Mouse (Mus musculus) hindbrain, postnatal 0 days (tissue): ENCODE data around the gene Sned1. TPM values are rescaled to one million over a fixed set of nuclear protein-coding genes. Genes with fewer than 3 reads are reported as not detected.

Experiments used
- ATAC-seq: fragments of 200-750 bp; cut with Nextera tagmentation; 2 replicates; pipeline ENCODE4 v1.8.0; 2017; ENCODE audit warnings: mild to moderate bottlenecking, moderate TSS enrichment, moderate library complexity
- DNase-seq: peaks from one replicate; pipeline ENCODE4 v3.0.0-alpha.2; 2015; ENCODE audit warnings: low spot score
- H3K27ac ChIP-seq: fragments of 300-500 bp; sonication (generic); 2 replicates; pipeline ENCODE4 v1.5.1; 2014; ENCODE audit warnings: mild to moderate bottlenecking
- H3K27me3 ChIP-seq: fragments of 300-500 bp; sonication (generic); 2 replicates; pipeline ENCODE4 v1.6.1; 2014; ENCODE audit warnings: low read length, mixed read lengths; ENCODE audit not compliant: insufficient read depth
- H3K36me3 ChIP-seq: fragments of 300-500 bp; sonication (generic); 2 replicates; pipeline ENCODE4 v1.6.1; 2014; ENCODE audit warnings: low read length, mixed read lengths; ENCODE audit not compliant: insufficient read depth
- H3K4me1 ChIP-seq: fragments of 300-500 bp; sonication (generic); 2 replicates; pipeline ENCODE4 v1.6.1; 2014; ENCODE audit warnings: antibody characterized with exemption, low read length, mixed read lengths; ENCODE audit not compliant: insufficient read depth
- H3K4me2 ChIP-seq: fragments of 300-500 bp; sonication (generic); 2 replicates; pipeline ENCODE4 v1.6.1; 2014; ENCODE audit warnings: low read depth, mild to moderate bottlenecking, low read length, moderate library complexity, mixed read lengths
- H3K4me3 ChIP-seq: fragments of 300-500 bp; sonication (generic); 2 replicates; pipeline ENCODE4 v1.5.1; 2014; ENCODE audit warnings: low read length
- H3K9ac ChIP-seq: fragments of 300-500 bp; sonication (generic); replicated peaks from 2 replicates; pipeline ENCODE4 v1.6.1; 2014; ENCODE audit warnings: mild to moderate bottlenecking, low read length, moderate library complexity, mixed read lengths
- H3K9me3 ChIP-seq: fragments of 300-500 bp; sonication (generic); 2 replicates; pipeline ENCODE4 v1.6.1; 2016; ENCODE audit warnings: low read length, mixed read lengths
- CTCF ChIP-seq: IDR thresholded peaks from 2 replicates; pipeline ENCODE4 v1.5.1; 2016; ENCODE audit warnings: antibody characterized with exemption, control low read depth, low read depth
- WGBS: fragments of 180-500 bp; shearing (Covaris S2); extraction: QIAGEN DNeasy Blood & Tissue Kit; methylation state at CpG from one replicate; pipeline ENCODE4 v1.1.7; 2014; 5-methylcytosine and 5-hydroxymethylcytosine counted together
- polyA plus RNA-seq: library from polyadenylated mRNA; unstranded; fragments of >200 nt; fragmentation: Nextera tagmentation; extraction: Ambion mirVana; gene quantifications from 2 replicates; pipeline ENCODE4 v1.2.1, GENCODE M21; 2015
- total RNA-seq: library from RNA; depleted of rRNA; stranded (reverse); fragments of >200 nt; gene quantifications from 2 replicates; pipeline ENCODE4 v1.2.3, GENCODE M21; 2014

Sned1 gene
- total and polyA plus RNA-seq, 2 experiments from 2014 or later = 9.2 to 33.7 TPM

- no peaks in the 10 kb centered on the region for H3K36me3 ChIP-seq
- WGBS = 72% methylated on average over 5 of the region's 6 CpGs
- H3K27ac ChIP-seq = no peak overlapping the region
- no peaks in the 10 kb centered on the region for H3K9me3 ChIP-seq
- TF ChIP-seq CTCF = no peak
- H3K9ac ChIP-seq = no peak overlapping the region
- ATAC-seq = no peak
- no peak overlapping the region for H3K4me3 ChIP-seq
- no peak for DNase-seq
- H3K4me1 ChIP-seq = no peaks in the 10 kb centered on the region
- no peaks in the 10 kb centered on the region for H3K27me3 ChIP-seq
- H3K4me2 ChIP-seq = no peak overlapping the region
These were observed 36.1 kb downstream of the Sned1 start for GRCm38 (mm10) chr1:93271751-93272150.

DNA sequence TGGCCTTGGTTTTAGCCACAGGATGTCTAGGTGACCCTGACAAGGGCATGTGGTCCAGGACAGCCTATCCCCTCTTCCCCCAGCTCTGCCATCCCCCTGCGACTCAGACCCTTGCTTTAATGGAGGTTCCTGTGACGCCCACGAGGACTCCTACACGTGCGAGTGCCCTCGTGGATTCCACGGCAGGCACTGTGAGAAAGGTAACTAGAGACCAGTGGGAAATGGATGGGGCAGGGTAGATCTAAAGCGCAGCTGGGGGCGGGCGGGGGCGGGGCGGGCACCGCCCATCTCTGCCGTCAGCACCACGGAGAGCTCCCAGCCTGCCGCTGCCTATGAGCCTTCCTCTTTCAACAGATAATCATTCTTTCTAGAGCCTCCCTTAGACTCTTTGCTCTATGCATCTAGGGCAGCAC, 36.8 kb downstream of the Sned1 start:
- Histone ChIP-seq H3K36me3 (no peaks in the 10 kb centered on the region), H3K27ac (no peak overlapping the region), H3K9me3 (no peaks in the 10 kb centered on the region), H3K9ac (no peak overlapping the region), H3K4me1 (no peaks in the 10 kb centered on the region), H3K27me3 (no peaks in the 10 kb centered on the region), H3K4me3 (no peak overlapping the region), H3K4me2 (peak overlapping the region; percentile 37)
- ATAC-seq (peak; percentile 48), DNase-seq (peak; percentile 7)
- no peak for TF ChIP-seq CTCF
- 4% methylated on average over 15 of the region's 16 CpGs for WGBS

GRCm38 (mm10) chr1:93275561-93275960, 39.9 kb downstream of the Sned1 start:
- no peak overlapping the region for H3K9ac ChIP-seq
- H3K9me3 ChIP-seq = no peaks in the 10 kb centered on the region
- no peak overlapping the region for H3K27ac ChIP-seq
- no peaks in the 10 kb centered on the region for H3K4me1 ChIP-seq
- 79% methylated on average over 6 of the region's 6 CpGs for WGBS
- no peaks in the 10 kb centered on the region for H3K27me3 ChIP-seq
- H3K4me3 ChIP-seq = no peak overlapping the region
- no peak overlapping the region for H3K4me2 ChIP-seq
- DNase-seq = no peak
- TF ChIP-seq CTCF = no peak
- no peaks in the 10 kb centered on the region for H3K36me3 ChIP-seq
- ATAC-seq = no peak

DNA sequence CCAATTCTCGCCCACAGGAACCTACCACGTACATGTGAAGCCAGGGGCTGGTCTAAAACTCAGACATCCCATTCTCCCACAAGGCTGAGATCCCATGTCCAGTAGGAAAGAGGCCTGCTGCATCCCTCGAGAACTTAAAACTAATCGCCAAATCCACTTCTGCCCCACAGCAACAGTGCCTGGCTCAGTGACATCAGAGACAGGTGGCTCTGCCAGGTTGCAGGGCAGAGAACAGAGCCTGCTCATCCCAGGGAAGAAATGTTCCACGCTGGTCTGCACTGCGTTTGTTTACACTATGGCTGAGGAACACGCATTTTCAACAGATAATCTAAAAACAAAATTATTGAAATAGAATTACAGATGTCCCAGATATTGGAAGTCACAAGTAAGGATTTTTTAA, 41.4 kb downstream of the Sned1 start:
- ATAC-seq (no peak), DNase-seq (no peak)
- no peak overlapping the region for H3K9ac ChIP-seq
- no peaks in the 10 kb centered on the region for H3K27me3 ChIP-seq
- H3K9me3 ChIP-seq = no peaks in the 10 kb centered on the region
- no peaks in the 10 kb centered on the region for H3K4me1 ChIP-seq
- H3K4me3 ChIP-seq = no peak overlapping the region
- H3K27ac ChIP-seq = no peak overlapping the region
- WGBS = 77% methylated on average over 7 of the region's 7 CpGs
- no peak overlapping the region for H3K4me2 ChIP-seq
- TF ChIP-seq CTCF = no peak
- no peaks in the 10 kb centered on the region for H3K36me3 ChIP-seq

- WGBS = 67% methylated on average over 3 of the region's 3 CpGs
These were observed 54.1 kb downstream of the Sned1 start for GRCm38 (mm10) chr1:93289678-93290214.

DNA sequence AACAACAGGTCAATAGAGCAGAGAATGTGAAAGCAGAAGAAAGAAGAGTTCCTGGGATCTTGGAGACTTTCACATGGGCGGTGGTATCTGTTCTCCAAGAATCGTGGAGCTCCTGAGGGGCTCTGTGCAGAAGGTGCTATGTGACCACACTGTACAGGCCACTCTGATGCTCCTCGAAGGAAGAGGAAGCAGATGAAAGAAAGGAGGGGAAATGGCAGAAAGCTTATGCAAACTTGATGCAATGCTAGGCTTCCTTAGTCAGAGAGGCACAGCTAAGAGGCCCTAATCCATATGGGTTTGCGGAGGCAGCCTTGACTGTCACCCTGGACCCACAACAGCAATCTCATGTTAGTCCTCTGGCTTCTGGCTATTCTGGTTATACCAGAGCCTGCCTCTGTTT, 55.3 kb downstream of the Sned1 start:
- Histone ChIP-seq H3K4me1 (no peaks in the 10 kb centered on the region), H3K9ac (no peak overlapping the region), H3K9me3 (no peaks in the 10 kb centered on the region), H3K36me3 (peaks cover 6% of the 10 kb centered on the region), H3K4me3 (no peak overlapping the region), H3K27me3 (no peaks in the 10 kb centered on the region), H3K27ac (no peak overlapping the region), H3K4me2 (no peak overlapping the region)
- DNase-seq (no peak), ATAC-seq (no peak)
- 87% methylated on average over 4 of the region's 4 CpGs for WGBS
- TF ChIP-seq CTCF = no peak

More at GRCm38 (mm10) chr1:93289678-93290214, 54.1 kb downstream of the Sned1 start:
- Histone ChIP-seq H3K27ac (no peak overlapping the region), H3K9me3 (no peaks in the 10 kb centered on the region), H3K4me3 (no peak overlapping the region), H3K36me3 (no peaks in the 10 kb centered on the region; the same call in 1 of the 2 replicates), H3K4me1 (no peaks in the 10 kb centered on the region), H3K4me2 (no peak overlapping the region), H3K9ac (no peak overlapping the region), H3K27me3 (no peaks in the 10 kb centered on the region)
- no peak for ATAC-seq
- DNase-seq = no peak
- no peak for TF ChIP-seq CTCF

DNA sequence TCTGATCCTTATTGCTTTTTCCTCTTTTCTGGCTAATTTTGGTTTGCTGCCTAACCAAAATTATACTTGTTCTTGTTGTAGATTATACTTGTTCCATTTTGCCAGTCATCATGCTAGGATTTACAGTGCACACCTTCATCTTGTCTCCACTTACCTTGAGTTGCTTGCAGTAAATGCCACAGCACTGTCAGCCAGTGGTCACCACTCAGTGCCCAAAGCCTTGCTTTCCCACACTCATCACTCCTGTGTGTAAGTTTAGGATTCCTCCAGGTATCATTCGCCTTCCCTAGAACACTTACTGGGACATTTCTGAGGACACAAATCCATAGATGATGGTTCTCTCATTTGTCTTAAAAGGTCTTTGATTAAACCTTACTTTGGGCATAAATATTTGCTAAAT, 56.0 kb downstream of the Sned1 start:
- TF ChIP-seq CTCF = no peak
- Histone ChIP-seq H3K4me2 (no peak overlapping the region), H3K9ac (no peak overlapping the region), H3K9me3 (no peaks in the 10 kb centered on the region), H3K4me1 (no peaks in the 10 kb centered on the region), H3K4me3 (no peak overlapping the region), H3K27me3 (no peaks in the 10 kb centered on the region), H3K36me3 (peaks cover 8% of the 10 kb centered on the region), H3K27ac (no peak overlapping the region)
- ATAC-seq (no peak), DNase-seq (no peak)
- 92% methylated on average over 1 of the region's 1 CpGs for WGBS
